Comparison of ENCODE assay signal across 33 mouse cellular contexts in the genomic region with DNA sequence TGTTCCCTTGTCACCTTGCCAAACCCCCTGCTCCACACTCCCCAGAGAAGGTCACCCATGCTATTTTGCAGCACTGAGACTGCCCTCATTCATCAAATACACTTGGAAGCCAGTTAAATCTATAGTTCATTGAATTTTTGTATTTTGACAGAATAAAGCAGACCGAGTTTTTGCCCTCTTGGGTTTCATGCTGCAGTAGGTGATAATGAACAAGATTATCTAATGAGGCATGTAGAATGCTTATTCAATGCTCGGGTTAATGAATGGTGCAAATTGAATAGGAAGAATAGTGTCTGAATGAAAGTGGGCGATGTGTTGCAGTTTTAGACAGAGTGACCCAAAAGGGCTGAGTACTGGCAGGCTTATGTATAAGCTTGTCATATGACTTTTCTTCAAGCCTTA. TPM values are rescaled to one million over a fixed set of nuclear protein-coding genes. Genes with fewer than 3 reads are reported as not detected.
DNase-seq lines count a peak whose midpoint lies in the region; ATAC-seq and TF ChIP-seq lines count a peak whose summit lies in the region.
"Had no signal": no experiment of that assay in that cellular context is flagged by ENCODE, and none has a peak within 500 bp of the region (broad histone marks: within the 10 kb centered on the region; RNA-seq: fewer than 3 reads in every experiment).

No protein-coding gene starts in this region.

- H3K27me3 ChIP-seq in hindbrain, embryonic 11.5 days (ENCODE audit: control insufficient read depth, insufficient read depth, low read length), result no peaks in the 10 kb centered on the region
- H3K27me3 ChIP-seq in hindbrain, postnatal 0 days (ENCODE audit: insufficient read depth, low read length), result no peaks in the 10 kb centered on the region
- no peaks in the 10 kb centered on the region for H3K27me3 ChIP-seq in hindbrain, embryonic 13.5 days
- no peaks in the 10 kb centered on the region for H3K27me3 ChIP-seq in intestine, postnatal 0 days (replicated peaks; ENCODE audit: control insufficient read depth, insufficient read depth, low read length)
- H3K27me3 ChIP-seq in neural tube, embryonic 15.5 days (replicated peaks), result no peaks in the 10 kb centered on the region
- H3K27me3 ChIP-seq: CH12.LX; heart, embryonic 12.5 days; liver, embryonic 12.5 days; megakaryocyte, embryonic 14.5 days; midbrain, embryonic 12.5 days had no signal

- no peak overlapping the region for H3K4me2 ChIP-seq in hindbrain, embryonic 11.5 days (replicated peaks; ENCODE audit: low read depth, low read length)
- no peak overlapping the region for H3K4me2 ChIP-seq in hindbrain, postnatal 0 days (ENCODE audit: low read depth, low read length)
- H3K4me2 ChIP-seq in hindbrain, embryonic 13.5 days, result no peak overlapping the region
- H3K4me2 ChIP-seq in intestine, postnatal 0 days (replicated peaks; ENCODE audit: low read depth), result no peak overlapping the region
- H3K4me2 ChIP-seq in neural tube, embryonic 15.5 days, result no peak overlapping the region
- H3K4me2 ChIP-seq: heart, embryonic 12.5 days; liver, embryonic 12.5 days; midbrain, embryonic 12.5 days had no signal

- H3K27ac ChIP-seq in hindbrain, embryonic 11.5 days (ENCODE audit: low read depth, low read length), result no peak overlapping the region
- H3K27ac ChIP-seq in hindbrain, postnatal 0 days, result no peak overlapping the region
- H3K27ac ChIP-seq in hindbrain, embryonic 13.5 days, result no peak overlapping the region
- no peak overlapping the region for H3K27ac ChIP-seq in intestine, postnatal 0 days (ENCODE audit: low read depth, low read length)
- H3K27ac ChIP-seq in neural tube, embryonic 15.5 days (replicated peaks), result no peak overlapping the region
- H3K27ac ChIP-seq: gastrocnemius, adult 2 months; liver, embryonic 12.5 days; midbrain, embryonic 12.5 days had no signal

- no peak overlapping the region for H3K4me3 ChIP-seq in hindbrain, embryonic 11.5 days (ENCODE audit: low read depth, low read length)
- H3K4me3 ChIP-seq in hindbrain, postnatal 0 days (ENCODE audit: low read length), result no peak overlapping the region
- H3K4me3 ChIP-seq in hindbrain, embryonic 13.5 days, result no peak overlapping the region
- H3K4me3 ChIP-seq in intestine, postnatal 0 days (ENCODE audit: low read depth, low read length), result no peak overlapping the region
- no peak overlapping the region for H3K4me3 ChIP-seq in neural tube, embryonic 15.5 days (replicated peaks)
- H3K4me3 ChIP-seq: gastrocnemius, adult 2 months; heart, embryonic 12.5 days; liver, embryonic 12.5 days; megakaryocyte, embryonic 14.5 days; midbrain, embryonic 12.5 days had no signal

- no peaks in the 10 kb centered on the region for H3K36me3 ChIP-seq in hindbrain, embryonic 11.5 days (ENCODE audit: control insufficient read depth, insufficient read depth, low read length)
- no peaks in the 10 kb centered on the region for H3K36me3 ChIP-seq in hindbrain, postnatal 0 days (ENCODE audit: insufficient read depth, low read length)
- H3K36me3 ChIP-seq in hindbrain, embryonic 13.5 days, result no peaks in the 10 kb centered on the region
- no peaks in the 10 kb centered on the region for H3K36me3 ChIP-seq in intestine, postnatal 0 days (ENCODE audit: control insufficient read depth, insufficient read depth)
- no peaks in the 10 kb centered on the region for H3K36me3 ChIP-seq in neural tube, embryonic 15.5 days
- H3K36me3 ChIP-seq: heart, embryonic 12.5 days; liver, embryonic 12.5 days; midbrain, embryonic 12.5 days had no signal

- H3K4me1 ChIP-seq in hindbrain, embryonic 11.5 days (replicated peaks; ENCODE audit: control insufficient read depth, insufficient read depth, low read length), result no peaks in the 10 kb centered on the region
- no peaks in the 10 kb centered on the region for H3K4me1 ChIP-seq in hindbrain, postnatal 0 days (ENCODE audit: insufficient read depth, low read length)
- 0 out of 2 replicates have a peak, but pooled peaks cover 5% of the 10 kb centered on the region for H3K4me1 ChIP-seq in hindbrain, embryonic 13.5 days (replicated peaks)
- H3K4me1 ChIP-seq in intestine, postnatal 0 days (replicated peaks; ENCODE audit: control insufficient read depth, insufficient read depth, low read length), result no peaks in the 10 kb centered on the region
- H3K4me1 ChIP-seq in neural tube, embryonic 15.5 days, result 0 out of 2 replicates have a peak, but pooled peaks cover 6% of the 10 kb centered on the region
- H3K4me1 ChIP-seq: heart, embryonic 12.5 days; liver, embryonic 12.5 days; megakaryocyte, embryonic 14.5 days; midbrain, embryonic 12.5 days had no signal

- H3K9ac ChIP-seq in hindbrain, embryonic 11.5 days (ENCODE audit: low read depth, low read length), result no peak overlapping the region
- H3K9ac ChIP-seq in hindbrain, postnatal 0 days (replicated peaks; ENCODE audit: low read length), result no peak overlapping the region
- H3K9ac ChIP-seq in hindbrain, embryonic 13.5 days, result no peak overlapping the region
- H3K9ac ChIP-seq in intestine, postnatal 0 days (ENCODE audit: low read depth, low read length), result no peak overlapping the region
- H3K9ac ChIP-seq in neural tube, embryonic 15.5 days (replicated peaks), result no peak overlapping the region
- H3K9ac ChIP-seq: heart, embryonic 12.5 days; liver, embryonic 12.5 days; liver, postnatal 0 days; midbrain, embryonic 12.5 days had no signal

- WGBS in hindbrain, embryonic 11.5 days, result 49% methylated on average over 3 of the region's 3 CpGs
- WGBS in hindbrain, postnatal 0 days, result 20% methylated on average over 3 of the region's 3 CpGs
- 18% methylated on average over 3 of the region's 3 CpGs for WGBS in hindbrain, embryonic 13.5 days
- WGBS in intestine, postnatal 0 days, result 87% methylated on average over 3 of the region's 3 CpGs
- 20% methylated on average over 3 of the region's 3 CpGs for WGBS in neural tube, embryonic 15.5 days

- ATAC-seq in hindbrain, embryonic 11.5 days (ENCODE audit: low FRiP score), result peak; percentile 38; the same call in 1 of the 2 replicates
- ATAC-seq in hindbrain, postnatal 0 days, result no peak
- peak; percentile 59 for ATAC-seq in hindbrain, embryonic 13.5 days (ENCODE audit: low FRiP score)
- ATAC-seq in intestine, postnatal 0 days, result no peak
- ATAC-seq in neural tube, embryonic 15.5 days (ENCODE audit: low FRiP score), result no peak
- ATAC-seq: liver, embryonic 12.5 days; liver, postnatal 0 days had no signal

- DNase-seq in cerebellum, postnatal 10 days, result peak; percentile 4 to 11
- no peak for DNase-seq in cerebellum, adult 11 months
- DNase-seq in hindbrain, embryonic 11.5 days (ENCODE audit: low spot score), result peak; percentile 6
- DNase-seq in hindbrain, postnatal 0 days (ENCODE audit: low spot score), result no peak
- DNase-seq in retina, postnatal 1 day, result peak; percentile 17
- DNase-seq: adrenal gland, postnatal 10 days; cerebellum, adult 18-20 months; cerebellum, postnatal 14 days; gastrocnemius, adult 2 months; gastrocnemius, postnatal 36 days; heart, adult 18-20 months; heart, postnatal 4 days; kidney, adult 2 months; kidney, postnatal 36 days; layer of hippocampus, postnatal 36 days; left cerebral cortex, postnatal 4 days; liver, postnatal 0 days; lung, postnatal 36 days; right cerebral cortex, adult 18-20 months; spleen, adult 18-20 months; thymus, adult 2 months; thymus, postnatal 36 days had no signal

- TF ChIP-seq CTCF in hindbrain, postnatal 0 days (IDR thresholded peaks at IDR 0.05; ENCODE audit: low read depth), result no peak
- no peak for TF ChIP-seq CTCF in intestine, postnatal 0 days (IDR thresholded peaks at IDR 0.05; ENCODE audit: low read depth)

- no peaks in the 10 kb centered on the region for H3K9me3 ChIP-seq in hindbrain, embryonic 11.5 days (ENCODE audit: control insufficient read depth, low read length)
- H3K9me3 ChIP-seq in hindbrain, postnatal 0 days (ENCODE audit: low read length), result no peaks in the 10 kb centered on the region
- H3K9me3 ChIP-seq in hindbrain, embryonic 13.5 days, result no peaks in the 10 kb centered on the region
- H3K9me3 ChIP-seq in intestine, postnatal 0 days (ENCODE audit: control insufficient read depth), result no peaks in the 10 kb centered on the region
- no peaks in the 10 kb centered on the region for H3K9me3 ChIP-seq in neural tube, embryonic 15.5 days (replicated peaks)
- H3K9me3 ChIP-seq: heart, embryonic 12.5 days; liver, embryonic 12.5 days; megakaryocyte, embryonic 14.5 days; midbrain, embryonic 12.5 days had no signal

RNA-seq across cellular contexts. Expression of gene Il12rb2, which starts 29.3 kb away (rescaled TPM):
- polyA plus RNA-seq in hindbrain, embryonic 11.5 days (2014; fragmentation: Nextera tagmentation; extraction: Ambion mirVana), result 0.14 TPM in 1 of 2 replicates, not detected in the other
- 0.07 and 0.10 TPM in 2 replicates for total RNA-seq in hindbrain, postnatal 0 days (2014; rRNA removed)
- not detected in 2 replicates for polyA plus RNA-seq in hindbrain, postnatal 0 days (2015; fragmentation: Nextera tagmentation; extraction: Ambion mirVana)
- 0.09 TPM in 1 of 2 replicates, not detected in the other for polyA plus RNA-seq in hindbrain, embryonic 13.5 days (2015; fragmentation: Nextera tagmentation; extraction: Ambion mirVana)
- polyA plus RNA-seq in intestine, postnatal 0 days (2015; fragmentation: Nextera tagmentation; extraction: Ambion mirVana), result not detected in 2 replicates
- polyA plus RNA-seq in neural tube, embryonic 15.5 days (2015; fragmentation: Nextera tagmentation; extraction: Ambion mirVana), result 0.10 and 1.6 TPM in 2 replicates
- total RNA-seq: gastrocnemius, adult 2 months; gastrocnemius, postnatal 36 days; layer of hippocampus, postnatal 36 days had no signal
- polyA plus RNA-seq: C2C12; heart, embryonic 12.5 days; heart, postnatal 0 days; intestine, embryonic 14.5 days; midbrain, embryonic 12.5 days had no signal

Comparison
In these comparisons a context has a peak if more than half of its experiments do, and no peak if none do; other contexts are left out.
1. DNase-seq: peak in cerebellum, postnatal 10 days (2 of 2), hindbrain, embryonic 11.5 days (single experiment) and retina, postnatal 1 day (single experiment); none in cerebellum, adult 11 months (single experiment) and hindbrain, postnatal 0 days (single experiment).
2. ATAC-seq: peak in hindbrain, embryonic 11.5 days (single experiment) and hindbrain, embryonic 13.5 days (single experiment); none in hindbrain, postnatal 0 days (single experiment), intestine, postnatal 0 days (single experiment) and neural tube, embryonic 15.5 days (single experiment).